Mouse (Mus musculus) ovary, postnatal 10 days (tissue): ENCODE measurements around the gene Tram2.

Experiments
- DNase-seq: peaks from one replicate; pipeline ENCODE4 v3.0.0; 2022; ENCODE audit warnings: low spot score

Gene Tram2

DNA sequence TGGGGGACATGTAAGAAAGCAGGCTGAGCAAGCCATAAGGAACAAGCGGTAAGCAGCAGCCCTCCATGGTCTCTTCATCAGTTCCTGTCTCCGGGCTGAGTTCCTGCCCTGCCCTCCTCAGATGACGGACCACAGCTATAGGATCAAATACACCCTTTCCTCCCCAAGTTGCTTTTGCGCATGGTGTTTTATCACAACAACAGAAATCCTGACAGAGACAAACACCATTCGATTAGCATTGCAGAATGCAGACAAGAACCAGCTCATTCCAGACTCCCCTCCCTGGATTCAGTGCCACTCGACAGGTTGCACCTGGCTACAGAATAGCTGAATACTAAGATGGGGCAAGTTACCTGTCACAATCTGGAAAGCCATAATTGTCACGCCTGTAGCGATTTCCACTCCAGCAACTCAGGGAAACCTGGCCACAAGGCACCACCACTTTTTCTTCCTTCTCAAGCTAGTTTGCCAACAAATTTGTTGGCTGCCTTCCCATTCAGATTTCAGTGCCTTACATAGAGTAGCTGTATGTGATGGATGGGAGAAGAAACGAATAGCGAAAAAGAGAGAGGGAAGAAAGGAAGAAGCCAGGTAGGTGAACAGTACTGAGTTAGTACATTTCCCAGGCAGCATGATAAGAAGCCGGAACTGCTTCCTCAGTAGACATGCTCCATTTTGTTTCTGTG lies 11.3 kb downstream of the Tram2 start:
- DNase-seq, result no peak

DNA sequence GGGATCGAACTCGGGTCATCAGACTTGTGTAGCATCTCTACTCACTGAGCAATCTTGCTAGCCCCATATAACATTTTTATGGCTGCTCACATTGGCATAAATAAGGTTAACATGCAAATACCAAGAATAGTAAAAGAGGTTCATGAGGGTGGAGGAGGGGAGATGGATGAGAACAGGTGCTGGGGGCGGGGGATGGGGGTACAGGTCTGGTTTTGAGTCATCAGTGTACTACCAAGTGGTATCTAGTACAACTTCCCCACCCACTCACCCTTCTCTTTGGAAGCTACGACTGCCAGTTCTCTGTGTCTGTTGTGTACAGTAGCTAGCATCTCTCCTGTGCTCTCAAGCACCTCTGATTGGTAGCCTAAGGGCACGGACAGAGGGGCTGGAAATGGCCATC lies 14.9 kb downstream of the Tram2 start:
- DNase-seq, result no peak

- DNase-seq, result no peak
Observed at GRCm38 (mm10) chr1:21059385-21060109, 19.5 kb downstream of the Tram2 start.

GRCm38 (mm10) chr1:21053009-21053408 lies 26.0 kb downstream of the Tram2 start:
- no peak for DNase-seq

- no peak for DNase-seq
Observed at GRCm38 (mm10) chr1:21052608-21053007, 26.4 kb downstream of the Tram2 start.

GRCm38 (mm10) chr1:21052132-21052545 lies 26.9 kb downstream of the Tram2 start:
- no peak for DNase-seq

- DNase-seq, result no peak
Observed at GRCm38 (mm10) chr1:21049005-21049404, 30.0 kb downstream of the Tram2 start.

GRCm38 (mm10) chr1:21048402-21048801 lies 30.6 kb downstream of the Tram2 start:
- no peak for DNase-seq

DNA sequence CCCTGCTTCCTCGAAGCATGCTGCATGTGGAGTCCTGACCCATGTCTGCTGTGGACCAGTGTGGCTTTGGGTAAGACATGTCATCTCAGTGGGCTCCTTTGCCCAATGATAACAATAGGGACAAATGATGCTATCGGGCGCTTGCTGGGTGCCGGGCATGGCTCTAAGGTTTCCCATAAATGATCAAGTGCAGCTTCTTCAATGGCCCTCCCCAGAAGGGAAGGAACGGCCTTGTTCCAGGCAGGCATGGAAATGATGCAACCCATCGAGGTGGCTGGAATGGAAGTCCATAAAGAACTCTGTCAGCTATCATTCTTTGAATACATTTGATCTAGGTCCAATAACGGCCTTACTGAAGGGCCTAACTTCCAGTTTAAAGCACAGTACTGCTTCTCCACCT lies 36.6 kb downstream of the Tram2 start:
- no peak for DNase-seq

DNA sequence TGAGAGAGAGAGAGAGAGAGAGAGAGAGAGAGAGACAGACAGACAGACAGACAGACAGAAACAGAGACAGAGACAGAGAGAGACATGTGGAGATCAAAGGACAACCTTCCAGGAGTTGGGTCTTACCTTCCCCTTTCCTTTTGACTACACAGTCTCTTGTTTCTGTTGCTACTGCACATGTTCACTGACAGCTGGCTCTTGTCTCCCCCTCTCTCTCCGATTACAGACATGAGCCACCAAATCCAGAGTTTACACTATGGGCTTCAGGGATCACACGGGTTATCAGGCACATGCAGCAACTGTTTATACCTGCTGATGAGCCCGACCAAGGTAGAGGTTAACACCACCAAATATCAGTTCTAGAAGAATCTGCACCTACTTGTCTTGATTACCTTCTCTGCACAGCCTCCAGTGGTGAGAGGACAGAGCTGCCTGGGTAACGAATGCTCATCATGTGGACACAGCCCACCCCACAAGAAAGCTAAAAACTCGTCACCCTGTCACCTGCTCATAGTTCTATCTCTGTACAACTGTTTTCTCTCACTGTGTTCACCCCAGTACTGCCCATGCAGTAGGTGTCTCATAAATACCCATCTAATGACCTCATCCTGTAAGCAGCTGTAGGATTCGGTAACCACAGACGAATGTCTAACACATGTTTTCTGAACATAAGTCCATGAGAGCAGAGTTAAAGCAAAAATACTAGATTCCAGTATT lies 38.3 kb downstream of the Tram2 start:
- no peak for DNase-seq

DNA sequence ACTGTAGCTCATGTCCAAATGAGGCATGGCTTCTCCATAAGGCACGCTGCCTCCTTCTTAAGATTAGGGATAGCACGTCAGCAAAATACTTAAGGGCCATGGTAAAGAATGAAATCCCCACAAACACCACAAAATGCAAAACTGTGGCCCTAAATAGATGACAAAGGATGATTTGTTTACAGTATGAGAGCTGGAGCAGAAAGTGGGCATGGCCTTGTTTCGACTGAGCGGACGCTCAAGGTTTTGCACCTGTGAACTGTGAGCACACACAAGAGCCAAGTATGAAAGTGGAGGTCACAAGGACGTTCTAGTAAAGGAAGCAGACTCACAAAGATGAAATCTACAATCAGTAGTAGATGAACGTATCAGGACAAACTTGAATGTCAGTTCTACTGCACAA lies 38.9 kb downstream of the Tram2 start:
- no peak for DNase-seq

DNA sequence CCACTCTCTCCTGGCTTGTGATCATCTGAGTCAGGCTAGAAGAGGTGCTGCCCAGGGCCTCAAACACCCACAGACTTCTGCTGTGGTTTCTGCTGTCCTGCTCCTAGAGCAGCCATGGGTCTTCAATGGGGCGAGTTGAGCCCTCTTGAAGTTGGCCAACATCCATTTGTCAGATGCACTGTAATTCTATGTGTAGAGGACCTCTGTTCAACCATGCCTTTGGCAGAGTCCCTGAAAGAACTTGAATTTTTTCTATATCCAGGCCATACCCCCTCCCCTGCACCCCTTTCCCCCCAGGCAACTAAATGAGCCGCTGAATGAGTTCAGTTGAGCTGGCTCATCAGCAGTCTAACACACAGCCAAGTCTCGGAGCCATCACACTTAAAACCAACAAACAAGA lies 39.5 kb downstream of the Tram2 start:
- DNase-seq, result no peak

- no peak for DNase-seq
Observed at GRCm38 (mm10) chr1:21037881-21038601, 41.0 kb downstream of the Tram2 start.

DNA sequence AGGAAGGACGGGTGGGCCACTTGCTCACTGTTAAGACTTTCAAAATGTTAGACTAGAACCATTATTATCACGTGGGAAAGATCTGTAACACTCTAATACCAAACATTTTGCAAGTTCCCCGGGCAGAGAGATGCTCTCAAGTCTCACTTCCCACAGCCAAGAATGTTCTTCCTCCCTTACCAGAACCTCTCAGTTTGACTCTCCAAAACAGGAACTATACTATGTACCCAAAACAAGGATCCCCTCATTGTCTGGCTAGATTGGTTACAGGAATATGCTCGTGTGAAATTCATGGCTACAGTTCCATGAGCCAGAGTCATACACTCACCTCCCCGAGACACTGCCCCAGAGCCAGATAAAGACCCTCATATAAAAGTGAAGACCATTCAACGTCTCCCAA lies 43.2 kb downstream of the Tram2 start:
- no peak for DNase-seq

DNA sequence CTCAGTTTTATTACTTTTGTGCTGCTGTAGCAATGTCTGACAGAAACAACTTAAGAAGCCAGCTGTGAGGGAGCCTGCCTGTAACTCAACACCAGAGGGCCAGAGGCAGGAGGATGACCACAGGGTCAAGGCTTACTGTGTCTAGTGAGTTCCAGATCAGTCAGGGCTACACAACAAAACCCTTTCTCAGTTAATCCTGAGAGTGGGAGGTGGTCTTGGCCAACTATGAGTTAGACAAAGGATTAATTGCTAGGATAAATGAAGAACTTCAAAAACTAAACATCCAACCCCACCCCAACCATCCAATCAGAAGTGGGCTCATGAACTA lies 45.3 kb downstream of the Tram2 start:
- DNase-seq, result no peak

DNA sequence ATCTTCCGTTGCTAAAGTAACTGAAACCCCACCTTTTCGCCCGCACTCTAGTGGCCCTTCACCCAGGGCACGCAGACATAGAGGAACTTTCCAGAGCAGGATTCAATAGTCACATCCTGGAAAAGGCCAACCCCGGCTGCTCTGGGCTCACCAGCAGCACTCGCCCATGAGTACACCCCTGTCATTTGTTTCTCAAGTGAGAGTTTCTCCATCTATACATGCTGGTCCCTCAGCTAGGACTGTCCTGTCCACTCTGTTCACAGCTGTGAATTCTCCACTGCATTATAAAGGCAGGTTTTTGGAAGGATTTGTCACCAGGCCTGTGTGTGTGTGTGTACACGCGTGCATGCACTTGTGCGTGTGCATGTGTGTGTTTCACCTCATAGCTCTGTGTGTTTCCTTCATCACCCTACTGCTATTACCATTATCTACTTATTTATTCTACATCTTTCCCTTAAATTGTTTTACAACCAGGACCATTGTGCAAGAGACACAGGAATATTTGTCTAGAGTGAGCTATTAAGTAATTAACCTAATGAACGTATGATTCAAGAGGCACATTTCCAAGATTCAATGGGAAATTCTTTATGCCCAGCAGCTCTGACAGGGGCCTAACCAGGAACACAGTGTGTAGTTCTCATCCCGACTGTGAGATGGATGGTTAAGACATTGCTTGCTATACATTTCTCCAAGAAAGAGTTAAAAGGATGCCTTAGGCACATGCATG lies 45.8 kb downstream of the Tram2 start:
- no peak for DNase-seq

DNA sequence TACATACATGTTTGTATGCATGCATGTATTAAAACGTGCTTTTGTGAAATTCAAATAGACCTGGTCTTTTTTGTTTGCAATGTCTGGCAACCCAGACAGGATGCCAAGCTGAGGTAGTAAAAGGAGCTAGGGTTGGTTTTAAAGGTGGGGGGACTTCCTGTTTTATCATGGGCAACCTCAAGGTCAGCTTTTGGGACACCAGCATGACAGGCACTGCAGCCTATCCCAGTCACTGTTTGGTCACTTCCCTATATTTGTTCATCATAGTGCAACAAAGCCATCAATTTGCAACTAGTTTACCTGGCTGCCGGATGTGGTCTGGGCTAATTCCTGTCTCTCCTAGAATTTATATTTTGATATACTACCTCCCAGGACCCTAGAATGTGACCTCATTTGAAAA lies 47.4 kb downstream of the Tram2 start:
- DNase-seq, result no peak

GRCm38 (mm10) chr1:21029000-21029399 lies 50.0 kb downstream of the Tram2 start:
- DNase-seq, result no peak

DNA sequence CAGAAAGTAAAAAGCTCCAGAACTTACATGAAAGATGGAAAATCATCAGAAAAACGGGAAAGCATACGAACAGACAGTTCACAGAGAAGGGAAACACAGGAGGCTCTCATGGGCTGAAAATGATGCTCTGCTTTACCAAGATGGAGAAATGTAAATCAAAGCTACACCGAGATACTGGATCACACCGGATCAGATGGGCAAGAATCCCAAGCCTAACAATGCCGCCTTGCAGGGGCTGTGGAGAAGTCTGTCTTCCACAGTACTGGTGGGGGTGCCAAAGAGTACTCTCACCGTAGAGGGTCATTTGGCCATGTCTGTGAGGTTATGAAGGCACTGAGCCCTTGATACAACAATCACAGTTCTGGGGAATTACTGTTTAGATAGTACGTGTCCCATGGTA lies 52.5 kb downstream of the Tram2 start:
- DNase-seq, result no peak

GRCm38 (mm10) chr1:21025203-21025602 lies 53.8 kb downstream of the Tram2 start:
- DNase-seq, result no peak

- no peak for DNase-seq
Observed at GRCm38 (mm10) chr1:21023101-21023500, 55.9 kb downstream of the Tram2 start.

- no peak for DNase-seq
Observed at GRCm38 (mm10) chr1:21014463-21014862, 64.6 kb downstream of the Tram2 start.
